Mouse (Mus musculus) ES-Bruce4 (cell line): ENCODE measurements around the gene 6430571L13Rik. TPM values are rescaled to one million over a fixed set of nuclear protein-coding genes. Genes with fewer than 3 reads are reported as not detected.

Experiments
- H3K27ac ChIP-seq: 2 replicates; pipeline ENCODE4 v1.5.1; 2012; ENCODE audit warnings: low read length, inconsistent platforms; ENCODE audit not compliant: insufficient read depth
- H3K27me3 ChIP-seq: 2 replicates; pipeline ENCODE4 v1.6.1; 2012; ENCODE audit warnings: mild to moderate bottlenecking, low read length, inconsistent platforms; ENCODE audit not compliant: control insufficient read depth, poor library complexity, insufficient read depth, severe bottlenecking
- H3K36me3 ChIP-seq: 2 replicates; pipeline ENCODE4 v1.6.1; 2012; ENCODE audit warnings: inconsistent platforms, mild to moderate bottlenecking, low read length, moderate library complexity; ENCODE audit not compliant: control insufficient read depth, poor library complexity, insufficient read depth, severe bottlenecking
- H3K4me1 ChIP-seq: one replicate; pipeline ENCODE4 v1.8.1; 2011; ENCODE audit warnings: low read length; ENCODE audit not compliant: control insufficient read depth, insufficient read depth
- H3K4me3 ChIP-seq: 2 replicates; pipeline ENCODE4 v1.5.1; 2011; ENCODE audit warnings: low read depth, mild to moderate bottlenecking, low read length
- H3K9ac ChIP-seq: 2 replicates; pipeline ENCODE4 v1.6.1; 2012; ENCODE audit warnings: low read depth, mild to moderate bottlenecking, inconsistent platforms; ENCODE audit not compliant: poor library complexity, severe bottlenecking
- H3K9me3 ChIP-seq: replicated peaks from 2 replicates; pipeline ENCODE4 v1.6.1; 2012; ENCODE audit warnings: mild to moderate bottlenecking, low read length, inconsistent platforms; ENCODE audit not compliant: control insufficient read depth, poor library complexity, insufficient read depth, severe bottlenecking
- CTCF ChIP-seq: IDR thresholded peaks from one replicate; pipeline ENCODE4 v1.8.1; 2011; ENCODE audit warnings: low read depth, low read length
- EP300 ChIP-seq: IDR thresholded peaks from 2 replicates; pipeline ENCODE4 v1.6.1; 2011; ENCODE audit warnings: low read depth, low read length; ENCODE audit not compliant: insufficient read depth
- POLR2A ChIP-seq: IDR thresholded peaks from one replicate; pipeline ENCODE4 v1.8.1; 2011; ENCODE audit warnings: low read length; ENCODE audit not compliant: insufficient read depth
- polyA plus RNA-seq: library from polyadenylated mRNA; stranded (reverse); fragments of >200 nt; gene quantifications from 2 replicates; pipeline ENCODE4 v1.2.4, GENCODE M21; 2011; ENCODE audit warnings: low read depth; ENCODE audit not compliant: missing spikeins, insufficient read depth, insufficient read length

6430571L13Rik gene
- 0.30 and 0.43 TPM in 2 replicates for polyA plus RNA-seq

- H3K27ac ChIP-seq, result no peak within 1 kb of the TSS
- H3K9ac ChIP-seq, result peak within 1 kb of the TSS; percentile 53
- H3K4me3 ChIP-seq, result peak within 1 kb of the TSS; percentile 71
- no peaks in the 10 kb centered on the region for H3K9me3 ChIP-seq
- H3K27me3 ChIP-seq, result peaks cover 2% of the 10 kb centered on the region; the same call in 1 of the 2 replicates
- TF ChIP-seq POLR2A (no peak), EP300 (no peak), CTCF (no peak)
- no peaks in the 10 kb centered on the region for H3K4me1 ChIP-seq
- no peaks in the 10 kb centered on the region for H3K36me3 ChIP-seq
Observed at GRCm38 (mm10) chr9:107340267-107340859, at the start of gene 6430571L13Rik. Gene 6430571L13Rik, plus strand, starts transcription at chr9:107340602.

- Histone ChIP-seq H3K27me3 (no peaks in the 10 kb centered on the region), H3K4me1 (peaks cover 8% of the 10 kb centered on the region), H3K36me3 (no peaks in the 10 kb centered on the region), H3K27ac (no peak overlapping the region), H3K4me3 (no peak overlapping the region), H3K9ac (no peak overlapping the region), H3K9me3 (no peaks in the 10 kb centered on the region)
- TF ChIP-seq EP300 (no peak), CTCF (peak; percentile 91), POLR2A (no peak)
Observed at GRCm38 (mm10) chr9:107290897-107291296, 49.5 kb upstream of the 6430571L13Rik start.

DNA sequence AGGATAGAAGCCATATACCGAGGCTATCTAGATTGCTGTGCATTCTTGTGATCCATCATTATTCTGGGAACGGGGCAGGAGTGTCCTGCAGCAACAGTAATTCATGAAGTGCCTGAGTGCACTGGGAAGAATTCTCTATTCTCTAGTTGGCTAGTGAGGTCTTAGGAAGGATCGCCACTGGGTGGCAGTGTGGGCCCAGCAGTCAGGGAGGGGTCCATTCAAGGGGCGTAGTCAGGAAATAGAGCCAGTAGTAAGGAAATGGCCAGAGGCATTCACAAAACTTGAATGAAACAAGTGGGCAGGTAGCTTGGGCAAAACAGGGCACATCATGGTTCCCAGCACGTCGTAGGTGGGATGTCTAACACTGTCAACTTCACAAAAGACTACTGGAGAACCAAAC is 46.2 kb upstream of the 6430571L13Rik start:
- H3K27me3 ChIP-seq, result no peaks in the 10 kb centered on the region
- no peak overlapping the region for H3K9ac ChIP-seq
- H3K9me3 ChIP-seq, result no peaks in the 10 kb centered on the region
- no peaks in the 10 kb centered on the region for H3K36me3 ChIP-seq
- TF ChIP-seq EP300 (no peak), POLR2A (no peak), CTCF (peak; percentile 94)
- H3K27ac ChIP-seq, result no peak overlapping the region
- H3K4me3 ChIP-seq, result no peak overlapping the region
- peaks cover 6% of the 10 kb centered on the region for H3K4me1 ChIP-seq

DNA sequence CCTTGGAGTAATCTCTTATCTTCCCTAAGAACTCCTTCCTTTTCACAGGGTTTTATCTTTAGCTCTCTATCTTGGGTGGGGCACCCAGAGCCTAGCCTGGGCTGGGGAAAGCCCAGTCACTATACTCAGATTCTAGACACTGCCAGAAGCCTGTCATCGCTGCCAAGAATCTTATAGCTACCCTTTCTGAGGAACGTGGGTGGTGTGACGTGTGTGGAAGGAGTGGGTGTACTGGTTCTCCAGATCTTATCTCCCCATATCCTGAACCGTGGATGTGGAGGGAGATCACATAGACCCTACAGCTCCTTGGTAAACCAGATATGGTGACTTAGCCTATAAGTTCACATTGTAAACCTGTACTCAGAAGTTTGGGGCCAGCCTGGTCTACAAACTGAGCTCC is 44.8 kb upstream of the 6430571L13Rik start:
- Histone ChIP-seq H3K36me3 (0 out of 2 replicates have a peak, but pooled peaks cover 1% of the 10 kb centered on the region), H3K4me3 (no peak overlapping the region), H3K9me3 (no peaks in the 10 kb centered on the region), H3K9ac (no peak overlapping the region), H3K4me1 (peaks cover 6% of the 10 kb centered on the region), H3K27me3 (no peaks in the 10 kb centered on the region), H3K27ac (peak overlapping the region; percentile 10; the same call in 1 of the 2 replicates)
- TF ChIP-seq CTCF (no peak), POLR2A (no peak), EP300 (no peak)

GRCm38 (mm10) chr9:107296016-107296040 is 44.6 kb upstream of the 6430571L13Rik start, which contains the start of gene Cish:
Gene Cish, plus strand, starts transcription at chr9:107296026.
- TF ChIP-seq CTCF (no peak), POLR2A (no peak), EP300 (no peak)
- peaks cover 6% of the 10 kb centered on the region for H3K4me1 ChIP-seq
- H3K4me3 ChIP-seq, result peak within 1 kb of the TSS; percentile 90
- peak within 1 kb of the TSS; percentile 73 for H3K9ac ChIP-seq
- no peaks in the 10 kb centered on the region for H3K27me3 ChIP-seq
- H3K9me3 ChIP-seq, result no peaks in the 10 kb centered on the region
- H3K36me3 ChIP-seq, result 0 out of 2 replicates have a peak, but pooled peaks cover 4% of the 10 kb centered on the region
- H3K27ac ChIP-seq, result peak within 1 kb of the TSS; percentile 69

DNA sequence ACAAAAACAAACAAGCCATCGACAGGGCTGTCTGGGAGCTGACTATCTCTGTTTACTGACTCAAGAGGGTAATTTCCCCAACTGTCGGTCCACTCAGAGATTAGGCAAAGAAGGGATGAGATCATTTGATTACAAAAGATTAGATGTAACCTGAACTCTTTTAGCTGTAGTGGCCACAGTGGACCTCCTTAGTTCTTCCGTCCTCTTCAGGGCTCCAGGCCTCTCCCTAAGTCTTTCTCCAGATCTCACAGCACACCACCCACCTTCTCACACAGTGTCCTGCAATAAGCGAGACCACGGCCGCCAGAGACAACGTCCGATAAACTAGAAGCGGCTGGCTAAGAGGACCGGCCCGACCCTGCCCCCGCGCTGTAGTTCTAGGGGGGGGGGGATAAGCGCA is 44.4 kb upstream of the 6430571L13Rik start:
- Histone ChIP-seq H3K4me3 (peak overlapping the region; percentile 30), H3K36me3 (0 out of 2 replicates have a peak, but pooled peaks cover 6% of the 10 kb centered on the region), H3K27ac (peak overlapping the region; percentile 10; the same call in 1 of the 2 replicates), H3K9ac (peak overlapping the region; percentile 73), H3K27me3 (no peaks in the 10 kb centered on the region), H3K4me1 (peaks cover 6% of the 10 kb centered on the region), H3K9me3 (no peaks in the 10 kb centered on the region)
- no peak for TF ChIP-seq POLR2A
- no peak for TF ChIP-seq CTCF
- no peak for TF ChIP-seq EP300
